In the genomic region with DNA sequence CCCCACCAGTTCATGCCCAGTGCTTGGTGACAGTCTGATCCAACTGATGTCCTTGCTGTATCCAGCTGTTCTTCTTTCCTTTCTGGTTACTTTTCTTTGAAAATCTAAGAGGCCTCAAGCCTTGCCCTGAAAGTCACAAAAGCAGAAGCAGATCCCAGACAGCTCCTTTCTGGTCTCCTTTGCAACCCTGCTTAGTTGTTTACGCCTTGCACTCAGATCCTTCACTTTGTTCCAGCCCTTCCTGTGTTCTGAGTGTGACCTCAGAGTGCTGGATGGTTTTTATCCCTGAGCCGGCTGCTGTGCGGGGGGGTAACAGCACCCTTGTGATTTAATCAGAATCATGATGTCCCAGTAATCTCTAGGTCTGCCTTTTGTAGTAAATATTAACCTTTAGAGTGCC, we compare ENCODE assay signal across 8 mouse cellular contexts.
DNase-seq lines count a peak whose midpoint lies in the region; ATAC-seq and TF ChIP-seq lines count a peak whose summit lies in the region.
"Had no signal": no experiment of that assay in that cellular context is flagged by ENCODE, and none has a peak within 500 bp of the region (broad histone marks: within the 10 kb centered on the region; RNA-seq: fewer than 3 reads in every experiment).

No protein-coding gene starts in this region.

- H3K27ac ChIP-seq in testis, adult 2 months (ENCODE audit: control insufficient read depth, insufficient read depth, low read depth, low read length): peak overlapping the region; percentile 59; the same call in 1 of the 2 replicates
- H3K27ac ChIP-seq in heart, postnatal 0 days (ENCODE audit: low read depth): peak overlapping the region; percentile 80
- H3K27ac ChIP-seq in limb, embryonic 11.5 days (replicated peaks; ENCODE audit: low read depth, low read length): peak overlapping the region; percentile 24; the same call in 1 of the 2 replicates

- no peak for TF ChIP-seq EP300 in heart, postnatal 0 days (IDR thresholded peaks at IDR 0.05; ENCODE audit: low read depth)

- DNase-seq in testis, postnatal 14 days (ENCODE audit: low spot score): no peak
- peak; percentile 45 for DNase-seq in heart, postnatal 0 days (ENCODE audit: low spot score)
- DNase-seq in limb, embryonic 11.5 days (ENCODE audit: low spot score): no peak
- no peak for DNase-seq in layer of hippocampus, adult 8-10 months (ENCODE audit: low spot score in 2 of 2)
- no peak for DNase-seq in left cerebral cortex, postnatal 14 days (ENCODE audit: low spot score in 2 of 2)
- DNase-seq in left cerebral cortex, adult 18-20 months (ENCODE audit: low spot score in 2 of 2): no peak

- intact Hi-C loops in left cerebral cortex, postnatal 14 days (cut with DNase I): no loop called here

- no peak overlapping the region for H3K9ac ChIP-seq in heart, postnatal 0 days (replicated peaks; ENCODE audit: low read depth, low read length)
- H3K9ac ChIP-seq in limb, embryonic 11.5 days (ENCODE audit: low read length): no peak overlapping the region

- no peak for TF ChIP-seq CTCF in testis, adult 2 months (IDR thresholded peaks at IDR 0.05; ENCODE audit: control insufficient read depth, insufficient read depth, insufficient replicate concordance, low read depth, low read length)
- TF ChIP-seq CTCF in heart, postnatal 0 days (IDR thresholded peaks at IDR 0.05; ENCODE audit: low read depth): no peak

- no peaks in the 10 kb centered on the region for H3K4me1 ChIP-seq in testis, adult 2 months (ENCODE audit: control insufficient read depth, insufficient read depth, low read length)
- peaks cover 3% of the 10 kb centered on the region; the same call in 1 of the 2 replicates for H3K4me1 ChIP-seq in heart, postnatal 0 days (ENCODE audit: control insufficient read depth, insufficient read depth)
- H3K4me1 ChIP-seq in limb, embryonic 11.5 days (ENCODE audit: control insufficient read depth, insufficient read depth, low read length): peaks cover 56% of the 10 kb centered on the region

- 38% methylated on average over 3 of the region's 3 CpGs for WGBS in heart, postnatal 0 days
- 14% methylated on average over 3 of the region's 3 CpGs for WGBS in limb, embryonic 11.5 days

- ATAC-seq in heart, postnatal 0 days (ENCODE audit: insufficient read depth, low read depth): peak; percentile 51; the same call in 1 of the 2 replicates
- no peak for ATAC-seq in limb, embryonic 11.5 days (ENCODE audit: insufficient number of reproducible peaks, low FRiP score, low TSS enrichment, low read depth)

- no peak overlapping the region for H3K4me2 ChIP-seq in heart, postnatal 0 days (ENCODE audit: low read depth, low read length)
- no peak overlapping the region for H3K4me2 ChIP-seq in limb, embryonic 11.5 days (ENCODE audit: low read depth, severe bottlenecking)

- no peaks in the 10 kb centered on the region for H3K27me3 ChIP-seq in testis, adult 2 months (ENCODE audit: control insufficient read depth, insufficient read depth, low read length)
- H3K27me3 ChIP-seq in heart, postnatal 0 days (ENCODE audit: control insufficient read depth, insufficient read depth, low read length): no peaks in the 10 kb centered on the region
- no peaks in the 10 kb centered on the region for H3K27me3 ChIP-seq in limb, embryonic 11.5 days (ENCODE audit: control insufficient read depth, insufficient read depth, low read length)

- no peak overlapping the region for H3K4me3 ChIP-seq in testis, adult 2 months (ENCODE audit: control insufficient read depth, low read depth, low read length)
- no peak overlapping the region for H3K4me3 ChIP-seq in heart, postnatal 0 days (ENCODE audit: low read depth, low read length)
- no peak overlapping the region for H3K4me3 ChIP-seq in limb, embryonic 11.5 days (ENCODE audit: low read depth, low read length)
- H3K4me3 ChIP-seq: megakaryocyte, embryonic 14.5 days had no signal

- H3K9me3 ChIP-seq in heart, postnatal 0 days (replicated peaks; ENCODE audit: control insufficient read depth, low read length): no peaks in the 10 kb centered on the region
- no peaks in the 10 kb centered on the region for H3K9me3 ChIP-seq in limb, embryonic 11.5 days (ENCODE audit: control insufficient read depth, low read length)
- H3K9me3 ChIP-seq: megakaryocyte, embryonic 14.5 days had no signal

- TF ChIP-seq POLR2A in testis, adult 2 months (IDR thresholded peaks at IDR 0.05; ENCODE audit: control insufficient read depth, low read depth, low read length): no peak

- no peaks in the 10 kb centered on the region for H3K36me3 ChIP-seq in testis, adult 2 months (ENCODE audit: control insufficient read depth, insufficient read depth, low read length)
- H3K36me3 ChIP-seq in heart, postnatal 0 days (replicated peaks; ENCODE audit: control insufficient read depth, insufficient read depth, low read length): no peaks in the 10 kb centered on the region
- no peaks in the 10 kb centered on the region for H3K36me3 ChIP-seq in limb, embryonic 11.5 days (ENCODE audit: control insufficient read depth, insufficient read depth, low read length)

Comparison
In these comparisons a context has a peak if more than half of its experiments do, and no peak if none do; other contexts are left out.
1. H3K27ac ChIP-seq: peak in every context shown above with its lines; median percentile 80 in heart, postnatal 0 days; 59 in testis, adult 2 months; 24 in limb, embryonic 11.5 days.